Mouse (Mus musculus) granulocyte monocyte progenitor cell, adult 5-6 weeks (primary cell): Measurements from ENCODE around the gene Sort1. TPM values are rescaled to one million over a fixed set of nuclear protein-coding genes. Genes with fewer than 3 reads are reported as not detected.

ENCODE experiments used
- total RNA-seq, 2 experiments: library from RNA; stranded (forward) in 1 of 2; stranded (reverse) in 1 of 2; fragments of 200-712, 200-1000 nt in 1 of 2; fragments of >200 nt in 1 of 2; fragmentation: Nextera tagmentation in 1 of 2; gene quantifications; 2 replicates each; pipeline ENCODE4 v1.2.3; 2014 to 2017

The Sort1 gene
- total RNA-seq, 2 experiments from 2014 or later: 45.6 to 58.8 TPM

Other genes starting within 250 kb of the Sort1 start
- 21.7 and 31.2 TPM in 2 replicates for gene Gstm4, start 239.2 kb upstream of the Sort1 start, total RNA-seq (2014; fragmentation: Nextera tagmentation)
- gene Gstm4, start 239.2 kb upstream of the Sort1 start, total RNA-seq (2017): 16.3 and 35.5 TPM in 2 replicates
- gene Ampd2, start 197.4 kb upstream of the Sort1 start, total RNA-seq (2014; fragmentation: Nextera tagmentation): 126 and 158 TPM in 2 replicates
- gene Ampd2, start 197.4 kb upstream of the Sort1 start, total RNA-seq (2017): 54.6 and 69.6 TPM in 2 replicates
- gene Gnat2, start 191.3 kb upstream of the Sort1 start, total RNA-seq (2014; fragmentation: Nextera tagmentation): 1.9 and 2.2 TPM in 2 replicates
- gene Gnat2, start 191.3 kb upstream of the Sort1 start, total RNA-seq (2017): 2.5 TPM in 1 of 2 replicates, not detected in the other
- 82.3 and 93.1 TPM in 2 replicates for gene Gnai3, start 137.9 kb upstream of the Sort1 start, total RNA-seq (2014; fragmentation: Nextera tagmentation)
- 139 and 189 TPM in 2 replicates for gene Gnai3, start 137.9 kb upstream of the Sort1 start, total RNA-seq (2017)
- gene Gpr61, start 129.2 kb upstream of the Sort1 start, total RNA-seq (2014; fragmentation: Nextera tagmentation): not detected in 2 replicates
- not detected in 2 replicates for gene Gpr61, start 129.2 kb upstream of the Sort1 start, total RNA-seq (2017)
- 1.9 and 4.4 TPM in 2 replicates for gene Amigo1, start 97.7 kb upstream of the Sort1 start, total RNA-seq (2014; fragmentation: Nextera tagmentation)
- gene Amigo1, start 97.7 kb upstream of the Sort1 start, total RNA-seq (2017): 2.0 and 3.4 TPM in 2 replicates
- gene Cyb561d1, start 82.9 kb upstream of the Sort1 start, total RNA-seq (2014; fragmentation: Nextera tagmentation): 5.0 and 5.8 TPM in 2 replicates
- 3.5 and 3.9 TPM in 2 replicates for gene Cyb561d1, start 82.9 kb upstream of the Sort1 start, total RNA-seq (2017)
- gene Atxn7l2, start 73.1 kb upstream of the Sort1 start, total RNA-seq (2014; fragmentation: Nextera tagmentation): 6.7 and 6.8 TPM in 2 replicates
- 1.1 and 1.5 TPM in 2 replicates for gene Atxn7l2, start 73.1 kb upstream of the Sort1 start, total RNA-seq (2017)
- not detected in 2 replicates for gene Sypl2, start 57.4 kb upstream of the Sort1 start, total RNA-seq (2014; fragmentation: Nextera tagmentation)
- gene Sypl2, start 57.4 kb upstream of the Sort1 start, total RNA-seq (2017): not detected in 2 replicates
- gene Psma5, start 27.2 kb upstream of the Sort1 start, total RNA-seq (2014; fragmentation: Nextera tagmentation): 258 and 273 TPM in 2 replicates
- gene Psma5, start 27.2 kb upstream of the Sort1 start, total RNA-seq (2017): 264 and 296 TPM in 2 replicates
- gene Mybphl, start 80.8 kb downstream of the Sort1 start, total RNA-seq (2014; fragmentation: Nextera tagmentation): not detected in 2 replicates
- not detected in 2 replicates for gene Mybphl, start 80.8 kb downstream of the Sort1 start, total RNA-seq (2017)
- gene Psrc1, start 99.8 kb downstream of the Sort1 start, total RNA-seq (2014; fragmentation: Nextera tagmentation): 11.6 and 14.3 TPM in 2 replicates
- gene Psrc1, start 99.8 kb downstream of the Sort1 start, total RNA-seq (2017): 12.9 and 16.2 TPM in 2 replicates
- gene Celsr2, start 131.5 kb downstream of the Sort1 start, total RNA-seq (2014; fragmentation: Nextera tagmentation): 0.58 and 2.5 TPM in 2 replicates
- gene Celsr2, start 131.5 kb downstream of the Sort1 start, total RNA-seq (2017): 0.04 and 0.15 TPM in 2 replicates
- gene Sars, start 161.1 kb downstream of the Sort1 start, total RNA-seq (2014; fragmentation: Nextera tagmentation): 30.9 and 36.2 TPM in 2 replicates
- gene Sars, start 161.1 kb downstream of the Sort1 start, total RNA-seq (2017): 196 and 259 TPM in 2 replicates